Mouse (Mus musculus) forebrain, postnatal 0 days (tissue): ENCODE results near the gene Hoxb6. TPM values are rescaled to one million over a fixed set of nuclear protein-coding genes. Genes with fewer than 3 reads are reported as not detected.

Experiments used
- ATAC-seq: fragments of 200-750 bp; cut with Nextera tagmentation; 2 replicates; pipeline ENCODE4 v1.8.0; 2017; ENCODE audit warnings: mild to moderate bottlenecking, moderate library complexity
- DNase-seq: peaks from one replicate; pipeline ENCODE4 v3.0.0-alpha.2; 2015
- H3K27ac ChIP-seq: fragments of 300-500 bp; sonication (generic); 2 replicates; pipeline ENCODE4 v1.5.1; 2014; ENCODE audit warnings: low read depth, mild to moderate bottlenecking, antibody characterized with exemption, low read length, moderate library complexity, mixed read lengths
- H3K27me3 ChIP-seq: fragments of 300-500 bp; sonication (generic); 2 replicates; pipeline ENCODE4 v1.6.1; 2014; ENCODE audit warnings: mild to moderate bottlenecking, low read length, mixed read lengths; ENCODE audit not compliant: insufficient read depth
- H3K36me3 ChIP-seq: fragments of 300-500 bp; sonication (generic); 2 replicates; pipeline ENCODE4 v1.6.1; 2014; ENCODE audit warnings: mild to moderate bottlenecking, moderate library complexity; ENCODE audit not compliant: insufficient read depth
- H3K4me1 ChIP-seq: fragments of 300-500 bp; sonication (generic); 2 replicates; pipeline ENCODE4 v1.6.1; 2014; ENCODE audit warnings: antibody characterized with exemption; ENCODE audit not compliant: insufficient read depth
- H3K4me2 ChIP-seq: fragments of 300-500 bp; sonication (generic); 2 replicates; pipeline ENCODE4 v1.6.1; 2014; ENCODE audit warnings: low read depth, mild to moderate bottlenecking, moderate library complexity
- H3K4me3 ChIP-seq: fragments of 300-500 bp; sonication (generic); 2 replicates; pipeline ENCODE4 v1.5.1; 2014; ENCODE audit warnings: low read depth, low read length, mixed read lengths
- H3K9ac ChIP-seq: fragments of 300-500 bp; sonication (generic); 2 replicates; pipeline ENCODE4 v1.6.1; 2014; ENCODE audit warnings: mild to moderate bottlenecking
- H3K9me3 ChIP-seq: fragments of 300-500 bp; sonication (generic); 2 replicates; pipeline ENCODE4 v1.6.1; 2016; ENCODE audit warnings: low read length
- CTCF ChIP-seq: sonication (generic); IDR thresholded peaks from 2 replicates; pipeline ENCODE4 v1.5.1; 2016; ENCODE audit warnings: antibody characterized with exemption, control low read depth, low read depth
- WGBS: fragments of 180-500 bp; shearing (Covaris S2); extraction: QIAGEN DNeasy Blood & Tissue Kit; methylation state at CpG from one replicate; pipeline ENCODE4 v1.1.7; 2014; 5-methylcytosine and 5-hydroxymethylcytosine counted together
- polyA plus RNA-seq: library from polyadenylated mRNA; unstranded; fragments of >200 nt; fragmentation: Nextera tagmentation; extraction: Ambion mirVana; gene quantifications from 2 replicates; pipeline ENCODE4 v1.2.1, GENCODE M21; 2015
- total RNA-seq: library from RNA; depleted of rRNA; stranded (reverse); fragments of >200 nt; gene quantifications from 2 replicates; pipeline ENCODE4 v1.2.3, GENCODE M21; 2014

Gene Hoxb6
- total and polyA plus RNA-seq, 2 experiments from 2014 or later: not detected

GRCm38 (mm10) chr11:96263636-96264389, 28.5 kb upstream of the Hoxb6 start:
- Histone ChIP-seq H3K4me2 (no peak overlapping the region), H3K36me3 (no peaks in the 10 kb centered on the region), H3K4me3 (no peak overlapping the region), H3K27me3 (peaks cover 99% of the 10 kb centered on the region), H3K27ac (no peak overlapping the region), H3K4me1 (no peaks in the 10 kb centered on the region), H3K9me3 (no peaks in the 10 kb centered on the region), H3K9ac (no peak overlapping the region)
- 1% methylated on average over 33 of the region's 33 CpGs for WGBS
- TF ChIP-seq CTCF: no peak
- ATAC-seq (no peak), DNase-seq (no peak)

- no peak for TF ChIP-seq CTCF
- DNase-seq: no peak
- Histone ChIP-seq H3K4me3 (no peak overlapping the region), H3K27ac (no peak overlapping the region), H3K4me2 (no peak overlapping the region), H3K36me3 (no peaks in the 10 kb centered on the region), H3K9ac (no peak overlapping the region), H3K4me1 (no peaks in the 10 kb centered on the region), H3K9me3 (no peaks in the 10 kb centered on the region), H3K27me3 (peaks cover 99% of the 10 kb centered on the region)
- WGBS: 5% methylated on average over 8 of the region's 8 CpGs
- ATAC-seq: no peak
Measured at GRCm38 (mm10) chr11:96264390-96265020, 27.8 kb upstream of the Hoxb6 start.

GRCm38 (mm10) chr11:96265954-96266353, 26.3 kb upstream of the Hoxb6 start:
- H3K4me1 ChIP-seq: no peaks in the 10 kb centered on the region
- no peak overlapping the region for H3K27ac ChIP-seq
- H3K36me3 ChIP-seq: no peaks in the 10 kb centered on the region
- H3K4me2 ChIP-seq: no peak overlapping the region
- no peak overlapping the region for H3K9ac ChIP-seq
- no peak for TF ChIP-seq CTCF
- no peak for ATAC-seq
- peaks cover 99% of the 10 kb centered on the region for H3K27me3 ChIP-seq
- DNase-seq: no peak
- no peaks in the 10 kb centered on the region for H3K9me3 ChIP-seq
- WGBS: 2% methylated on average over 7 of the region's 7 CpGs
- no peak overlapping the region for H3K4me3 ChIP-seq

DNA sequence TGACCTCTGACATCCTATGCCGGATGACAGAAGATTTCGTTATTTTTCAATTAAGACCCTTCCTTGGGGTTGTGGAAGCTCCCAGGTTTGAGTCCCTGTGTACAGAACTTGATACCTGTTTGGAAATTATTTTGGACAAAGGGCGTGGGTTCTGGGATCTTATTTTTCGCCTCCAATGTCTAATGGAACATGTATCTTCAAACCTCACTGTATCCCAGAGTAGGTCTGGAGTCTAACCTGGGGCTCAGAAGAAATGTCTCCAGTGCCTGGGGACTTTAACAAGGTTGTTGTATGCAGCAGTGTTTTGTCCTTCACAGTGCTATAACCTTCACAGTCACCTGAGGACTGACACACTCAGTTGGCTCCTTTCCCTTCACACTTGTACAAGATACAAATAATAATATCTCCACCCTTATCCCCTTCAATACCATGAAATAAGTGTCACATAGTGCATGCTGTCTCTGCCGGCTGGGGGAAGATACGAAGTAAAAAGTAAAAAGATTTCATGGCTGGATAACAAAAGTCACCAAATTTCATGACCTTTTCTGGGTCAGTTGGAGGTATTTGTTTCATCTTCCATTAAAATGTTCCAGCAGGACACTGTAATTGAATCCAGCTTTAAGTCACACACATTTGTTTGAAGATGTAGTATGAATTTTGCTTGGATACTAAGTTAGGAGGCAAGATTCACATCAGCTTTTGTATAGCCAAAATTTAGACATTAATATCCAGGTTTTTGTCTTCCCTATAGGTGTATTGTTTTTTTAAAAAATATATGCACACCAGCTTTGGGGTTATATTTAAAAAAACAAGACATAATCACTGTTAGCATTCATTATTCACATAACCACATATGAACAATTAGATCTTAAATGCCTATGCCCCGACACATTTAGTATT, 25.0 kb upstream of the Hoxb6 start:
- ATAC-seq (no peak), DNase-seq (no peak)
- no peak overlapping the region for H3K27ac ChIP-seq
- WGBS: 12% methylated on average over 7 of the region's 7 CpGs
- no peak overlapping the region for H3K4me3 ChIP-seq
- H3K9ac ChIP-seq: no peak overlapping the region
- TF ChIP-seq CTCF: no peak
- H3K4me1 ChIP-seq: no peaks in the 10 kb centered on the region
- peaks cover 97% of the 10 kb centered on the region for H3K27me3 ChIP-seq
- H3K4me2 ChIP-seq: no peak overlapping the region
- H3K36me3 ChIP-seq: no peaks in the 10 kb centered on the region
- H3K9me3 ChIP-seq: no peaks in the 10 kb centered on the region

- ATAC-seq: no peak
- no peaks in the 10 kb centered on the region for H3K36me3 ChIP-seq
- WGBS: 7% methylated on average over 1 of the region's 1 CpGs
Measured at GRCm38 (mm10) chr11:96268031-96268745, 24.1 kb upstream of the Hoxb6 start.

DNA sequence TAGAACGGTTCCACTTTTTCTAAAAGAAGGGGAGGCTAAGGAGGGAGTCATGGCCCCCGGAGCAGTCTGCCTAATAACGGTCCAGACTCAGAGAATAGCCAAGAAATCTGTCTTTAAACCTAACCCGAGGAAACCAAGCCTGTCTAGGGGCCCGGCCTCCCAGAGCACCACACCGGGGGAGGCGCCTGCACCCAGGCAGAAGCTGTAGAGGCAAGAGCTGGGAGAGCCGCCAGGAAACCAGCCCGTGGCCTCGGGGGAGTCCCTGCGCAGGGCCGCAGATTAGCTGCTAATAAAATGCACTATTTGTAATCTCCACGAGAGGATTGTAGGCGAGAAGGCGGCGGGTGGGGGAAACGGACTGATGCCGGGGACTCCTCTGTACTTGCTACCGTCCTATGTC, 22.4 kb upstream of the Hoxb6 start:
- Histone ChIP-seq H3K4me3 (no peak overlapping the region), H3K4me2 (no peak overlapping the region), H3K27ac (no peak overlapping the region), H3K9ac (no peak overlapping the region), H3K9me3 (no peaks in the 10 kb centered on the region), H3K4me1 (no peaks in the 10 kb centered on the region), H3K36me3 (no peaks in the 10 kb centered on the region), H3K27me3 (peaks cover 98% of the 10 kb centered on the region)
- WGBS: under 1% methylated on average over 19 of the region's 19 CpGs
- no peak for DNase-seq
- TF ChIP-seq CTCF: no peak
- no peak for ATAC-seq

More at GRCm38 (mm10) chr11:96268031-96268745, 24.1 kb upstream of the Hoxb6 start:
- Histone ChIP-seq H3K27ac (no peak overlapping the region), H3K9me3 (no peaks in the 10 kb centered on the region), H3K27me3 (peaks cover 97% of the 10 kb centered on the region), H3K4me2 (no peak overlapping the region), H3K4me3 (no peak overlapping the region), H3K9ac (no peak overlapping the region), H3K4me1 (no peaks in the 10 kb centered on the region)
- DNase-seq: no peak
- no peak for TF ChIP-seq CTCF
